Mouse (Mus musculus): Measurements from ENCODE around the gene Nalcn. TPM values are rescaled to one million over a fixed set of nuclear protein-coding genes. Genes with fewer than 3 reads are reported as not detected.

Gene Nalcn
- polyA plus RNA-seq, 1 experiment from 2014 or later: 0.10 TPM

GRCm38 (mm10) chr14:123296068-123296467, 330.9 kb downstream of the Nalcn start:
- no peaks in the 10 kb centered on the region for H3K36me3 ChIP-seq
- H3K4me1 ChIP-seq (replicated peaks): no peaks in the 10 kb centered on the region
- no peak overlapping the region for H3K4me2 ChIP-seq
- H3K4me3 ChIP-seq: no peak overlapping the region
- no peak overlapping the region for H3K9ac ChIP-seq
- ATAC-seq (replicated peaks; ENCODE audit: insufficient number of reproducible peaks, insufficient read depth, low FRiP score, low read depth): no peak
- H3K27ac ChIP-seq: no peak overlapping the region
- H3K27me3 ChIP-seq: no peaks in the 10 kb centered on the region
- H3K9me3 ChIP-seq (replicated peaks): no peaks in the 10 kb centered on the region

- H3K9me3 ChIP-seq (replicated peaks): no peaks in the 10 kb centered on the region
- no peak for ATAC-seq (replicated peaks; ENCODE audit: insufficient number of reproducible peaks, insufficient read depth, low FRiP score, low read depth)
- no peak overlapping the region for H3K4me2 ChIP-seq
- no peak overlapping the region for H3K27ac ChIP-seq
- H3K4me1 ChIP-seq (replicated peaks): no peaks in the 10 kb centered on the region
- no peaks in the 10 kb centered on the region for H3K27me3 ChIP-seq
- H3K4me3 ChIP-seq: no peak overlapping the region
- no peak overlapping the region for H3K9ac ChIP-seq
- 80% methylated on average over 4 of the region's 4 CpGs for WGBS
- H3K36me3 ChIP-seq: no peaks in the 10 kb centered on the region
Measured at GRCm38 (mm10) chr14:123291118-123292007, 335.6 kb downstream of the Nalcn start.

DNA sequence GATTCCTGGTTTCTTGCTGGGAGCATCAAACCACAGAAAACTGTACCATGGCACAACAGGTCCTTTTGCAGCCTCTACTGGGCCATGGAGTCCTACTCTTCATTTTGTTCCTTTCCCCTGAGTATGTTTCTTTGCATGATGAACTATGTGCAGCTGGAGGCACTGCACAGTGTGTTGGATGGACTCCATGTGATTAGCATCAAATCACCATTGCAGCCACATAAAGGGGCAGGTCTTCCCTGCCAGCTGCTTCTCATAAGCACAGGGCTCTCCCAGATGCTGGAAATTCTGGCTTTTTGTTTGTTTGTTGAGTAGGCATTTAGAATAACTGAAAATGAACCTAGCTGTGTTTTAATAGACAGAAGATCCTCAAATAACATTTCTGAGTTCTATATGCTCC, 344.8 kb downstream of the Nalcn start:
- Histone ChIP-seq H3K36me3 (no peaks in the 10 kb centered on the region), H3K4me1 (replicated peaks) (no peaks in the 10 kb centered on the region), H3K4me2 (no peak overlapping the region), H3K9ac (no peak overlapping the region), H3K27me3 (no peaks in the 10 kb centered on the region), H3K27ac (no peak overlapping the region), H3K9me3 (replicated peaks) (no peaks in the 10 kb centered on the region), H3K4me3 (no peak overlapping the region)
- no peak for ATAC-seq (replicated peaks; ENCODE audit: insufficient number of reproducible peaks, insufficient read depth, low FRiP score, low read depth)

- H3K4me2 ChIP-seq: no peak overlapping the region
- no peaks in the 10 kb centered on the region for H3K36me3 ChIP-seq
- 67% methylated on average over 2 of the region's 2 CpGs for WGBS
- ATAC-seq (replicated peaks; ENCODE audit: insufficient number of reproducible peaks, insufficient read depth, low FRiP score, low read depth): no peak
- no peaks in the 10 kb centered on the region for H3K27me3 ChIP-seq
- no peak overlapping the region for H3K4me3 ChIP-seq
- H3K9me3 ChIP-seq (replicated peaks): no peaks in the 10 kb centered on the region
- no peak overlapping the region for H3K27ac ChIP-seq
- no peak overlapping the region for H3K9ac ChIP-seq
- H3K4me1 ChIP-seq (replicated peaks): no peaks in the 10 kb centered on the region
Measured at GRCm38 (mm10) chr14:123272121-123272520, 354.8 kb downstream of the Nalcn start.

- no peaks in the 10 kb centered on the region for H3K9me3 ChIP-seq (replicated peaks)
Measured at GRCm38 (mm10) chr14:123240738-123241137, 386.2 kb downstream of the Nalcn start.

GRCm38 (mm10) chr14:123239945-123240344, 387.0 kb downstream of the Nalcn start:
- Histone ChIP-seq H3K4me3 (no peak overlapping the region), H3K9ac (no peak overlapping the region), H3K27ac (no peak overlapping the region), H3K27me3 (no peaks in the 10 kb centered on the region), H3K4me2 (no peak overlapping the region), H3K36me3 (no peaks in the 10 kb centered on the region), H3K9me3 (replicated peaks) (no peaks in the 10 kb centered on the region), H3K4me1 (replicated peaks) (no peaks in the 10 kb centered on the region)
- no peak for ATAC-seq (replicated peaks; ENCODE audit: insufficient number of reproducible peaks, insufficient read depth, low FRiP score, low read depth)
- 6% methylated on average over 2 of the region's 2 CpGs for WGBS

More at GRCm38 (mm10) chr14:123240738-123241137, 386.2 kb downstream of the Nalcn start:
- WGBS: 46% methylated on average over 1 of the region's 1 CpGs
- Histone ChIP-seq H3K27me3 (no peaks in the 10 kb centered on the region), H3K4me3 (no peak overlapping the region), H3K27ac (no peak overlapping the region), H3K9ac (no peak overlapping the region), H3K4me2 (no peak overlapping the region), H3K4me1 (replicated peaks) (no peaks in the 10 kb centered on the region), H3K36me3 (no peaks in the 10 kb centered on the region)
- ATAC-seq (replicated peaks; ENCODE audit: insufficient number of reproducible peaks, insufficient read depth, low FRiP score, low read depth): no peak

DNA sequence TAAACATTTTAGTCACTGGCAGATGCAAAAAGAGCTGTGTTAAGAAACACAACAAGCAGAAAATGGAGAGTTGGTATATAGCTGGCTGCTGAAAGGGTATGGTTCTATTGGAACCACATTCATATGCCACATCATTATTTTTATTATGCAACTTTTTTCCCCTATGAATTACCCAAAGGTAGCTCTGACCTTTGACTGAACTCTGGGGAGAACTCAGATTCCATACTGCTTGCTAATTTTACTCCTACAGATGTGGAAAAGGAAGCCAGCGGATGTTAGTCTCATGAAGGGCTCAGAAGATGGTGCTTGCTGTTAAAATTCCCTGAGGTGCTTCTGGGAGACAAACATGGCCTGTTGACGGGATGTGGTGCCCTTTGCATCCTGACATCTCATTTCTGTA, 389.9 kb downstream of the Nalcn start:
- Histone ChIP-seq H3K4me2 (no peak overlapping the region), H3K4me1 (replicated peaks) (no peaks in the 10 kb centered on the region), H3K36me3 (no peaks in the 10 kb centered on the region), H3K9me3 (replicated peaks) (no peaks in the 10 kb centered on the region), H3K27me3 (no peaks in the 10 kb centered on the region), H3K9ac (no peak overlapping the region), H3K27ac (no peak overlapping the region), H3K4me3 (no peak overlapping the region)
- no peak for ATAC-seq (replicated peaks; ENCODE audit: insufficient number of reproducible peaks, insufficient read depth, low FRiP score, low read depth)
- 44% methylated on average over 2 of the region's 2 CpGs for WGBS

GRCm38 (mm10) chr14:123232630-123233206, 394.2 kb downstream of the Nalcn start:
- Histone ChIP-seq H3K9ac (no peak overlapping the region), H3K27ac (no peak overlapping the region), H3K9me3 (replicated peaks) (no peaks in the 10 kb centered on the region), H3K4me1 (replicated peaks) (no peaks in the 10 kb centered on the region), H3K4me3 (no peak overlapping the region), H3K36me3 (no peaks in the 10 kb centered on the region), H3K27me3 (no peaks in the 10 kb centered on the region), H3K4me2 (no peak overlapping the region)
- ATAC-seq (replicated peaks; ENCODE audit: insufficient number of reproducible peaks, insufficient read depth, low FRiP score, low read depth): no peak

Other genes with a start within 250 kb of the Nalcn start
- gene Itgbl1, start 32.8 kb upstream of the Nalcn start, polyA plus RNA-seq (2015; fragmentation: Nextera tagmentation; extraction: Ambion mirVana): 0.95 and 1.1 TPM in 2 replicates